Mouse (Mus musculus) kidney, embryonic 16.5 days (tissue): ENCODE measurements around the gene Lrat. TPM values are rescaled to one million over a fixed set of nuclear protein-coding genes. Genes with fewer than 3 reads are reported as not detected.
A peak's percentile ranks its signal among the peaks of the same experiment; 100 is the strongest.

ENCODE experiments used
- ATAC-seq: fragments of 200-750 bp; cut with Nextera tagmentation; 2 replicates; pipeline ENCODE4 v1.8.0; 2017; ENCODE audit warnings: moderate TSS enrichment; ENCODE audit not compliant: low FRiP score, low TSS enrichment
- H3K27ac ChIP-seq: fragments of 300-500 bp; sonication (generic); 2 replicates; pipeline ENCODE4 v1.5.1; 2014; ENCODE audit warnings: low read length
- H3K27me3 ChIP-seq: fragments of 300-500 bp; sonication (generic); 2 replicates; pipeline ENCODE4 v1.6.1; 2014; ENCODE audit warnings: low read length, control low read depth, mixed read lengths; ENCODE audit not compliant: insufficient read depth
- H3K36me3 ChIP-seq: fragments of 300-500 bp; sonication (generic); 2 replicates; pipeline ENCODE4 v1.6.1; 2014; ENCODE audit warnings: low read length, control low read depth, mixed read lengths; ENCODE audit not compliant: insufficient read depth
- H3K4me1 ChIP-seq: fragments of 300-500 bp; sonication (generic); 2 replicates; pipeline ENCODE4 v1.6.1; 2014; ENCODE audit warnings: low read length, control low read depth, mixed read lengths; ENCODE audit not compliant: insufficient read depth
- H3K4me2 ChIP-seq: fragments of 300-500 bp; sonication (generic); replicated peaks from 2 replicates; pipeline ENCODE4 v1.6.1; 2014; ENCODE audit warnings: low read depth, low read length
- H3K4me3 ChIP-seq: fragments of 300-500 bp; sonication (generic); 2 replicates; pipeline ENCODE4 v1.5.1; 2014; ENCODE audit warnings: mild to moderate bottlenecking, low read length
- H3K9ac ChIP-seq: fragments of 300-500 bp; sonication (generic); replicated peaks from 2 replicates; pipeline ENCODE4 v1.6.1; 2014; ENCODE audit warnings: low read length
- H3K9me3 ChIP-seq: fragments of 300-500 bp; sonication (generic); 2 replicates; pipeline ENCODE4 v1.6.1; 2016; ENCODE audit warnings: low read length, control low read depth
- WGBS: fragments of 180-500 bp; shearing (Covaris S2); extraction: QIAGEN DNeasy Blood & Tissue Kit; methylation state at CpG from one replicate; pipeline ENCODE4 v1.1.7; 2014; 5-methylcytosine and 5-hydroxymethylcytosine counted together
- polyA plus RNA-seq: library from polyadenylated mRNA; unstranded; fragments of >200 nt; fragmentation: Nextera tagmentation; extraction: Ambion mirVana; gene quantifications from 2 replicates; pipeline ENCODE4 v1.2.1, GENCODE M21; 2015

The Lrat gene
- polyA plus RNA-seq, 1 experiment from 2014 or later = 0.05 TPM

- H3K27me3 ChIP-seq = peaks cover 25% of the 10 kb centered on the region
- peak overlapping the region; percentile 61 for H3K4me2 ChIP-seq
- H3K9ac ChIP-seq = no peak overlapping the region
- peaks cover 15% of the 10 kb centered on the region for H3K4me1 ChIP-seq
- H3K27ac ChIP-seq = no peak overlapping the region
- ATAC-seq = no peak
- no peaks in the 10 kb centered on the region for H3K36me3 ChIP-seq
- peak overlapping the region; percentile 41 for H3K4me3 ChIP-seq
- 18% methylated on average over 20 of the region's 20 CpGs for WGBS
- no peaks in the 10 kb centered on the region for H3K9me3 ChIP-seq
These were observed 788 bp downstream of the Lrat start for GRCm38 (mm10) chr3:82902757-82903612.

GRCm38 (mm10) chr3:82888842-82889241 is 14.9 kb downstream of the Lrat start:
- no peak for ATAC-seq
- no peak overlapping the region for H3K9ac ChIP-seq
- no peaks in the 10 kb centered on the region for H3K4me1 ChIP-seq

GRCm38 (mm10) chr3:82877258-82877657 is 26.5 kb downstream of the Lrat start:
- H3K4me2 ChIP-seq = no peak overlapping the region
- no peak overlapping the region for H3K4me3 ChIP-seq
- no peak overlapping the region for H3K9ac ChIP-seq
- H3K9me3 ChIP-seq = no peaks in the 10 kb centered on the region
- H3K27me3 ChIP-seq = peaks cover 25% of the 10 kb centered on the region
- no peaks in the 10 kb centered on the region for H3K36me3 ChIP-seq
- no peak overlapping the region for H3K27ac ChIP-seq
- ATAC-seq = no peak
- 5% methylated on average over 4 of the region's 4 CpGs for WGBS
- H3K4me1 ChIP-seq = 0 out of 2 replicates have a peak, but pooled peaks cover 6% of the 10 kb centered on the region

More at GRCm38 (mm10) chr3:82888842-82889241, 14.9 kb downstream of the Lrat start:
- Histone ChIP-seq H3K27me3 (no peaks in the 10 kb centered on the region), H3K36me3 (no peaks in the 10 kb centered on the region), H3K9me3 (no peaks in the 10 kb centered on the region), H3K27ac (no peak overlapping the region), H3K4me2 (no peak overlapping the region), H3K4me3 (no peak overlapping the region)
- 13% methylated on average over 2 of the region's 2 CpGs for WGBS

- Histone ChIP-seq H3K9ac (peak within 1 kb of the TSS; percentile 24; the same call in 1 of the 2 replicates), H3K27ac (no peak within 1 kb of the TSS), H3K27me3 (peaks cover 25% of the 10 kb centered on the region), H3K36me3 (no peaks in the 10 kb centered on the region), H3K9me3 (no peaks in the 10 kb centered on the region), H3K4me2 (peak within 1 kb of the TSS; percentile 51), H3K4me1 (0 out of 2 replicates have a peak, but pooled peaks cover 6% of the 10 kb centered on the region), H3K4me3 (peak within 1 kb of the TSS; percentile 40)
- 21% methylated on average over 32 of the region's 36 CpGs for WGBS
- ATAC-seq = peak; percentile 98
These were observed 27.4 kb downstream of the Lrat start, which contains the start of gene Rbm46 for GRCm38 (mm10) chr3:82876372-82876739. Gene Rbm46, minus strand, starts transcription at chr3:82876483.

GRCm38 (mm10) chr3:82875671-82876371 is 28.0 kb downstream of the Lrat start:
- H3K27ac ChIP-seq = no peak overlapping the region
- no peaks in the 10 kb centered on the region for H3K36me3 ChIP-seq
- H3K9ac ChIP-seq = peak overlapping the region; percentile 24; the same call in 1 of the 2 replicates
- 0 out of 2 replicates have a peak, but pooled peaks cover 6% of the 10 kb centered on the region for H3K4me1 ChIP-seq
- ATAC-seq = peak; percentile 62
- 17% methylated on average over 50 of the region's 69 CpGs for WGBS
- H3K9me3 ChIP-seq = no peaks in the 10 kb centered on the region
- H3K27me3 ChIP-seq = peaks cover 25% of the 10 kb centered on the region
- peak overlapping the region; percentile 51 for H3K4me2 ChIP-seq
- H3K4me3 ChIP-seq = peak overlapping the region; percentile 40

- H3K36me3 ChIP-seq = no peaks in the 10 kb centered on the region
- H3K4me1 ChIP-seq = no peaks in the 10 kb centered on the region
- H3K9ac ChIP-seq = no peak overlapping the region
- ATAC-seq = no peak
- H3K9me3 ChIP-seq = no peaks in the 10 kb centered on the region
- H3K4me3 ChIP-seq = no peak overlapping the region
- no peak overlapping the region for H3K27ac ChIP-seq
- 27% methylated on average over 4 of the region's 4 CpGs for WGBS
- H3K4me2 ChIP-seq = no peak overlapping the region
- H3K27me3 ChIP-seq = no peaks in the 10 kb centered on the region
These were observed 46.2 kb downstream of the Lrat start for GRCm38 (mm10) chr3:82857414-82858077.

Other genes with a start within 250 kb of the Lrat start
- 2.6 and 3.0 TPM in 2 replicates for gene Rbm46, start 27.5 kb downstream of the Lrat start, polyA plus RNA-seq
- 2.0 and 2.6 TPM in 2 replicates for gene Fgg, start 103.8 kb upstream of the Lrat start, polyA plus RNA-seq
- 3.2 and 4.3 TPM in 2 replicates for gene Fga, start 122.1 kb upstream of the Lrat start, polyA plus RNA-seq
- 3.2 and 3.6 TPM in 2 replicates for gene Fgb, start 145.9 kb upstream of the Lrat start, polyA plus RNA-seq
- gene Plrg1, start 151.5 kb upstream of the Lrat start, polyA plus RNA-seq = 103 and 108 TPM in 2 replicates
- 0.10 and 0.12 TPM in 2 replicates for gene Dchs2, start 224.0 kb upstream of the Lrat start, polyA plus RNA-seq